Mouse (Mus musculus): Measurements from ENCODE around the gene Cd2. TPM values are rescaled to one million over a fixed set of nuclear protein-coding genes. Genes with fewer than 3 reads are reported as not detected.

Gene Cd2
- polyA plus RNA-seq, 1 experiment, result 0.08 TPM

GRCm38 (mm10) chr3:101283869-101284706 is 3.7 kb downstream of the Cd2 start:
- Histone ChIP-seq H3K27ac (ENCODE audit: insufficient read depth, low read length) (no peak overlapping the region), H3K27me3 (ENCODE audit: control insufficient read depth, insufficient read depth, low read length) (no peaks in the 10 kb centered on the region), H3K4me1 (ENCODE audit: control insufficient read depth, insufficient read depth, low read length) (peaks cover 4% of the 10 kb centered on the region; the same call in 1 of the 2 replicates), H3K4me3 (replicated peaks; ENCODE audit: insufficient read depth, low read depth, low read length) (no peak overlapping the region)
- DNase-seq, result no peak
- TF ChIP-seq CTCF (IDR thresholded peaks at IDR 0.05; ENCODE audit: borderline replicate concordance, insufficient read depth, low read depth, low read length), result no peak
- TF ChIP-seq POLR2A (IDR thresholded peaks at IDR 0.05; ENCODE audit: borderline replicate concordance, insufficient read depth, low read length), result no peak
- WGBS, result 93% methylated on average over 13 of the region's 13 CpGs

DNA sequence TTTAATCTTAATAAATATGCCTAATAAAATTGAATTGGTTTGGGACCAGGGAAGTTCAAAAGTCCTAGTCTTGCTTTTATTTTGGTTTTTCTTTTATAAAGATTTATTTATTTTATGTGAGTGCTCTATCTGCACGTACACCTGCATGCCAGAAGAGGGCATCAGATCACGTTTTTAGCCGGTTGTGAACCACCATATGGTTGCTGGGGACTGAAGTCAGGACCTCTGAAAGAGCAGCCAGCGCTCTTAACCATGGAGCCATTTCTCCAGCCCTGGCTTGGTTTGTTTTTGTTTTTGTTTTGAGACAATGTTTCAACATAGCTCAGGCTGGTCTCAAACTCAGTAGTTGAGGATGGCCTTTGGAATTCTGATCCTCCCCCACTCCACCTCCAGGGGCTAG is 4.3 kb downstream of the Cd2 start:
- Histone ChIP-seq H3K27ac (ENCODE audit: insufficient read depth, low read length) (no peak overlapping the region), H3K27me3 (ENCODE audit: control insufficient read depth, insufficient read depth, low read length) (no peaks in the 10 kb centered on the region), H3K4me1 (ENCODE audit: control insufficient read depth, insufficient read depth, low read length) (peaks cover 4% of the 10 kb centered on the region; the same call in 1 of the 2 replicates), H3K4me3 (replicated peaks; ENCODE audit: insufficient read depth, low read depth, low read length) (no peak overlapping the region)
- DNase-seq, result no peak
- 87% methylated on average over 4 of the region's 4 CpGs for WGBS
- TF ChIP-seq CTCF (IDR thresholded peaks at IDR 0.05; ENCODE audit: borderline replicate concordance, insufficient read depth, low read depth, low read length) (no peak), POLR2A (IDR thresholded peaks at IDR 0.05; ENCODE audit: borderline replicate concordance, insufficient read depth, low read length) (no peak)

GRCm38 (mm10) chr3:101282556-101283180 is 5.1 kb downstream of the Cd2 start:
- Histone ChIP-seq H3K27ac (ENCODE audit: insufficient read depth, low read length) (no peak overlapping the region), H3K4me3 (replicated peaks; ENCODE audit: insufficient read depth, low read depth, low read length) (no peak overlapping the region), H3K27me3 (ENCODE audit: control insufficient read depth, insufficient read depth, low read length) (no peaks in the 10 kb centered on the region), H3K4me1 (ENCODE audit: control insufficient read depth, insufficient read depth, low read length) (peaks cover 4% of the 10 kb centered on the region; the same call in 1 of the 2 replicates)
- no peak for TF ChIP-seq POLR2A (IDR thresholded peaks at IDR 0.05; ENCODE audit: borderline replicate concordance, insufficient read depth, low read length)
- TF ChIP-seq CTCF (IDR thresholded peaks at IDR 0.05; ENCODE audit: borderline replicate concordance, insufficient read depth, low read depth, low read length), result no peak
- 93% methylated on average over 9 of the region's 9 CpGs for WGBS
- no peak for DNase-seq

DNA sequence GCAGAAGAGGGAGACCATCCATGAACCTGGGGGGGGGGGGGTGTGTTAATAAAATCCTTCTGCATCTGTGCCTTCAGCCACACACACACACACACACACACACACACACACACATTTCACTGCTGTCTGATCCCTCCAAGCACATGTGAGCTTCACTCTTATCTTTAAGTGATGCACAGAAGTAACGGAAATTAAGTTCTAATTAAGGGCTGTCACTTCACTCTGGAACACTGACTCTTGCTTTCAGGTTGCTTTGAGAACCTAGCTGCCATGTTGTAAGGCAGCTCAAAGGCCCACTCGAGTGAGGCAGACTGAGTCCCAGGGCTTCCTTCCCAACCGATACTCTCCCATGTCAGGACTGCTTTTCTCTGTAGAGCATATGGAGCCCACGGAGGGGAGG is 5.9 kb downstream of the Cd2 start:
- Histone ChIP-seq H3K4me1 (ENCODE audit: control insufficient read depth, insufficient read depth, low read length) (peaks cover 4% of the 10 kb centered on the region; the same call in 1 of the 2 replicates), H3K27me3 (ENCODE audit: control insufficient read depth, insufficient read depth, low read length) (no peaks in the 10 kb centered on the region), H3K27ac (ENCODE audit: insufficient read depth, low read length) (no peak overlapping the region), H3K4me3 (replicated peaks; ENCODE audit: insufficient read depth, low read depth, low read length) (no peak overlapping the region)
- WGBS, result 67% methylated on average over 4 of the region's 4 CpGs
- TF ChIP-seq CTCF (IDR thresholded peaks at IDR 0.05; ENCODE audit: borderline replicate concordance, insufficient read depth, low read depth, low read length) (no peak), POLR2A (IDR thresholded peaks at IDR 0.05; ENCODE audit: borderline replicate concordance, insufficient read depth, low read length) (no peak)
- DNase-seq, result no peak

- H3K4me1 ChIP-seq (ENCODE audit: control insufficient read depth, insufficient read depth, low read length), result peaks cover 4% of the 10 kb centered on the region; the same call in 1 of the 2 replicates
- no peak overlapping the region for H3K27ac ChIP-seq (ENCODE audit: insufficient read depth, low read length)
- no peak for TF ChIP-seq POLR2A (IDR thresholded peaks at IDR 0.05; ENCODE audit: borderline replicate concordance, insufficient read depth, low read length)
- TF ChIP-seq CTCF (IDR thresholded peaks at IDR 0.05; ENCODE audit: borderline replicate concordance, insufficient read depth, low read depth, low read length), result no peak
- H3K27me3 ChIP-seq (ENCODE audit: control insufficient read depth, insufficient read depth, low read length), result no peaks in the 10 kb centered on the region
- WGBS, result 40% methylated on average over 15 of the region's 15 CpGs
- no peak for DNase-seq
- no peak overlapping the region for H3K4me3 ChIP-seq (replicated peaks; ENCODE audit: insufficient read depth, low read depth, low read length)
These were observed 7.1 kb downstream of the Cd2 start for GRCm38 (mm10) chr3:101280348-101281311.

- Histone ChIP-seq H3K27ac (ENCODE audit: insufficient read depth, low read length) (no peak overlapping the region), H3K4me3 (replicated peaks; ENCODE audit: insufficient read depth, low read depth, low read length) (no peak overlapping the region), H3K27me3 (ENCODE audit: control insufficient read depth, insufficient read depth, low read length) (no peaks in the 10 kb centered on the region), H3K4me1 (ENCODE audit: control insufficient read depth, insufficient read depth, low read length) (peaks cover 4% of the 10 kb centered on the region; the same call in 1 of the 2 replicates)
- TF ChIP-seq CTCF (IDR thresholded peaks at IDR 0.05; ENCODE audit: borderline replicate concordance, insufficient read depth, low read depth, low read length) (no peak), POLR2A (IDR thresholded peaks at IDR 0.05; ENCODE audit: borderline replicate concordance, insufficient read depth, low read length) (no peak)
- no peak for DNase-seq
- WGBS, result 90% methylated on average over 10 of the region's 10 CpGs
These were observed 8.2 kb downstream of the Cd2 start for GRCm38 (mm10) chr3:101279561-101279960.

DNA sequence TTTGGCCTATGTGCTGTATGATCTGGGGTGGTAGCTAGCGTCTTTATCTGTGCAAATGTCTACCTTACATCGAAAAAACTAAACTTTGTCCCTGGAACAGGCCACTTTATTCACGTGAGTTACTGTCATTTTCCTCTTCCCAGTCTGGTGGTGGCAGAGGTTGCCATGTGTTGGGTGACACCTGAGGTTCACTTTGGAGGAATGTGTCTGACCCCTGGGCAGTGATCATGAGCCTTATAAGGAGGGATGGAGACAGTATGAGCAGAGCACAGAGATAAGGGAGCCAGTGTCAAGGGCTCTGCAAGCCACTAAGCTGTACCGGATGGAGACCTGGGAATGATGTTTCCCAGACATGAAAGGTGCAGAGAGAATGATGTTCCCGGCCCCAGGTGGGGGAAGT is 9.3 kb downstream of the Cd2 start:
- no peaks in the 10 kb centered on the region for H3K27me3 ChIP-seq (ENCODE audit: control insufficient read depth, insufficient read depth, low read length)
- WGBS, result 96% methylated on average over 5 of the region's 5 CpGs
- TF ChIP-seq POLR2A (IDR thresholded peaks at IDR 0.05; ENCODE audit: borderline replicate concordance, insufficient read depth, low read length) (no peak), CTCF (IDR thresholded peaks at IDR 0.05; ENCODE audit: borderline replicate concordance, insufficient read depth, low read depth, low read length) (no peak)

More for the DNA sequence above, 9.3 kb downstream of the Cd2 start:
- Histone ChIP-seq H3K4me3 (replicated peaks; ENCODE audit: insufficient read depth, low read depth, low read length) (no peak overlapping the region), H3K4me1 (ENCODE audit: control insufficient read depth, insufficient read depth, low read length) (peaks cover 4% of the 10 kb centered on the region; the same call in 1 of the 2 replicates), H3K27ac (ENCODE audit: insufficient read depth, low read length) (no peak overlapping the region)
- no peak for DNase-seq

Data from cerebellum, adult 2 months (tissue).